Mouse (Mus musculus) kidney, adult 2 months (tissue): ENCODE results near the gene Caskin2. TPM values are rescaled to one million over a fixed set of nuclear protein-coding genes. Genes with fewer than 3 reads are reported as not detected.

ENCODE experiments used
- DNase-seq: peaks from one replicate; pipeline ENCODE4 v3.0.0; 2021
- H3K27ac ChIP-seq: fragments of 200-500 bp; 2 replicates; pipeline ENCODE4 v1.5.1; 2012; ENCODE audit warnings: low read depth, low read length, control low read depth, inconsistent platforms; ENCODE audit not compliant: insufficient read depth
- H3K27me3 ChIP-seq: fragments of 200-500 bp; replicated peaks from 2 replicates; pipeline ENCODE4 v1.6.1; 2012; ENCODE audit warnings: mild to moderate bottlenecking, moderate library complexity, low read length, inconsistent platforms; ENCODE audit not compliant: control insufficient read depth, insufficient read depth
- H3K36me3 ChIP-seq: fragments of 200-500 bp; 2 replicates; pipeline ENCODE4 v1.6.1; 2012; ENCODE audit warnings: mild to moderate bottlenecking, moderate library complexity, low read length, inconsistent platforms; ENCODE audit not compliant: control insufficient read depth, insufficient read depth
- H3K4me1 ChIP-seq: fragments of 200-500 bp; 2 replicates; pipeline ENCODE4 v1.6.1; 2011; ENCODE audit warnings: low read length; ENCODE audit not compliant: control insufficient read depth, insufficient read depth
- H3K4me3 ChIP-seq: fragments of 200-500 bp; 2 replicates; pipeline ENCODE4 v1.5.1; 2011; ENCODE audit warnings: mild to moderate bottlenecking, low read depth, low read length, control low read depth; ENCODE audit not compliant: insufficient read depth
- CTCF ChIP-seq: fragments of 200-500 bp; conservative IDR thresholded peaks from 2 replicates; pipeline ENCODE4 v1.5.1; 2011; ENCODE audit warnings: low read depth, mild to moderate bottlenecking, control low read depth, low read length, moderate library complexity, mixed read lengths; ENCODE audit not compliant: insufficient read depth, insufficient read length
- POLR2A ChIP-seq: fragments of 200-500 bp; IDR thresholded peaks from one replicate; pipeline ENCODE4 v1.6.1; 2011; ENCODE audit warnings: low read depth, low read length, control low read depth
- WGBS: fragments of 180-500 bp; shearing (Covaris S2); methylation state at CpG from one replicate; pipeline ENCODE4 v1.1.7; 2018; 5-methylcytosine and 5-hydroxymethylcytosine counted together
- polyA plus RNA-seq: library from polyadenylated mRNA; depleted of rRNA; stranded (reverse); fragments of >200 nt; gene quantifications from 2 replicates; pipeline ENCODE4 v1.2.3, GENCODE M21; 2012

The Caskin2 gene
- polyA plus RNA-seq, 1 experiment, result 36.9 TPM

GRCm38 (mm10) chr11:115830550-115831325, 17.3 kb upstream of the Caskin2 start:
- 22% methylated on average over 25 of the region's 25 CpGs for WGBS
- Histone ChIP-seq H3K36me3 (no peaks in the 10 kb centered on the region), H3K27me3 (no peaks in the 10 kb centered on the region), H3K4me3 (peak overlapping the region; percentile 23; the same call in 1 of the 2 replicates), H3K4me1 (peaks cover 79% of the 10 kb centered on the region), H3K27ac (peak overlapping the region; percentile 81)
- peak; percentile 79 for DNase-seq
- TF ChIP-seq POLR2A (no peak), CTCF (no peak)

- DNase-seq, result peak; percentile 33
- Histone ChIP-seq H3K27me3 (no peaks in the 10 kb centered on the region), H3K4me3 (no peak overlapping the region), H3K4me1 (peaks cover 68% of the 10 kb centered on the region), H3K36me3 (no peaks in the 10 kb centered on the region), H3K27ac (no peak overlapping the region)
- 42% methylated on average over 4 of the region's 4 CpGs for WGBS
- TF ChIP-seq POLR2A (no peak), CTCF (no peak)
Measured at GRCm38 (mm10) chr11:115829036-115829435, 15.6 kb upstream of the Caskin2 start.

- Histone ChIP-seq H3K27me3 (no peaks in the 10 kb centered on the region), H3K36me3 (no peaks in the 10 kb centered on the region), H3K27ac (no peak overlapping the region), H3K4me3 (no peak overlapping the region), H3K4me1 (peaks cover 55% of the 10 kb centered on the region)
- TF ChIP-seq CTCF, result no peak
- no peak for TF ChIP-seq POLR2A
- 82% methylated on average over 6 of the region's 6 CpGs for WGBS
- no peak for DNase-seq
Measured at GRCm38 (mm10) chr11:115827624-115828023, 14.2 kb upstream of the Caskin2 start.

- peaks cover 44% of the 10 kb centered on the region for H3K4me1 ChIP-seq
- DNase-seq, result no peak
- H3K27ac ChIP-seq, result no peak overlapping the region
- TF ChIP-seq POLR2A (no peak), CTCF (no peak)
- WGBS, result 61% methylated on average over 5 of the region's 5 CpGs
- H3K27me3 ChIP-seq, result no peaks in the 10 kb centered on the region
- H3K36me3 ChIP-seq, result no peaks in the 10 kb centered on the region
- no peak overlapping the region for H3K4me3 ChIP-seq
Measured at GRCm38 (mm10) chr11:115826487-115826886, 13.0 kb upstream of the Caskin2 start.

- Histone ChIP-seq H3K27me3 (no peaks in the 10 kb centered on the region), H3K36me3 (no peaks in the 10 kb centered on the region), H3K4me3 (peak overlapping the region; percentile 96), H3K4me1 (peaks cover 27% of the 10 kb centered on the region), H3K27ac (peak overlapping the region; percentile 93)
- peak; percentile 35 for DNase-seq
- 11% methylated on average over 11 of the region's 11 CpGs for WGBS
- no peak for TF ChIP-seq CTCF
- TF ChIP-seq POLR2A, result no peak
Measured at GRCm38 (mm10) chr11:115824813-115825212, 11.4 kb upstream of the Caskin2 start.

GRCm38 (mm10) chr11:115823774-115824740, 10.6 kb upstream of the Caskin2 start, which contains the start of gene Llgl2:
Gene Llgl2, plus strand, starts transcription at chr11:115824049.
- peak; percentile 97 for DNase-seq
- WGBS, result under 1% methylated on average over 87 of the region's 87 CpGs

GRCm38 (mm10) chr11:115821001-115821400, 7.6 kb upstream of the Caskin2 start:
- H3K27me3 ChIP-seq, result no peaks in the 10 kb centered on the region
- WGBS, result 65% methylated on average over 4 of the region's 4 CpGs
- DNase-seq, result no peak
- H3K4me3 ChIP-seq, result no peak overlapping the region
- H3K27ac ChIP-seq, result no peak overlapping the region
- TF ChIP-seq CTCF (no peak), POLR2A (no peak)
- H3K36me3 ChIP-seq, result no peaks in the 10 kb centered on the region
- H3K4me1 ChIP-seq, result peaks cover 7% of the 10 kb centered on the region; the same call in 1 of the 2 replicates

More at GRCm38 (mm10) chr11:115823774-115824740, 10.6 kb upstream of the Caskin2 start, which contains the start of gene Llgl2:
- Histone ChIP-seq H3K27me3 (no peaks in the 10 kb centered on the region), H3K36me3 (no peaks in the 10 kb centered on the region), H3K4me3 (peak within 1 kb of the TSS; percentile 96), H3K4me1 (peaks cover 20% of the 10 kb centered on the region), H3K27ac (peak within 1 kb of the TSS; percentile 93)
- TF ChIP-seq CTCF (no peak), POLR2A (peak; percentile 73)
